11 mouse cellular contexts compared by ENCODE assay signal in the genomic region with DNA sequence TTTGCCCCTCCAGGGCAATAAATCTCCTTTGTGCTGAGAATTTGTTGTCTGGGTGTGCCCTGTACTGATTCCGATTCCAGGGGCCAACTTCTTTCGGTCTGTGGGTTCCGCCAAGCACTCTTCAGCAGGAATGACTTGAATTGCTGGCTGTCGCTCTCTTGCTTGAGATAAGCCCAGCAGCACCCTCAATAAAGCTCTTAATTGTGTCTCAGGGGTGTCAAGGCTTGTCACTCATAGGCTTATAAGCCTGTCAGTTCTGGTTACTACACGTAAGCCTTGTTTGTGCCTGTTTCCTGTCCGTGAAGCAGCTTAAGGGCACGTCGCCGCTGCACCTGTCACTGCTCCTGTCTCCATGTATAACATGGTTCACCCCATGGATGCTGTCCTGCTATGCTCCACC. TPM values are rescaled to one million over a fixed set of nuclear protein-coding genes. Genes with fewer than 3 reads are reported as not detected.
A peak's percentile ranks its signal among the peaks of the same experiment; 100 is the strongest.
DNase-seq lines count a peak whose midpoint lies in the region; ATAC-seq and TF ChIP-seq lines count a peak whose summit lies in the region.
"Had no signal": no experiment of that assay in that cellular context is flagged by ENCODE, and none has a peak within 500 bp of the region (broad histone marks: within the 10 kb centered on the region; RNA-seq: fewer than 3 reads in every experiment).

No protein-coding gene starts in this region.

- no peaks in the 10 kb centered on the region for H3K27me3 ChIP-seq in heart, postnatal 0 days (ENCODE audit: control insufficient read depth, insufficient read depth, low read length)
- H3K27me3 ChIP-seq in lung, postnatal 0 days (replicated peaks; ENCODE audit: insufficient read depth, low read length) = no peaks in the 10 kb centered on the region
- H3K27me3 ChIP-seq in midbrain, embryonic 12.5 days = no peaks in the 10 kb centered on the region
- no peaks in the 10 kb centered on the region for H3K27me3 ChIP-seq in small intestine, adult 2 months (ENCODE audit: control insufficient read depth, insufficient read depth, low read length)

- TF ChIP-seq EP300 in heart, postnatal 0 days (IDR thresholded peaks at IDR 0.05; ENCODE audit: low read depth) = no peak
- peak; percentile 23; the same call in 1 of the 2 replicates for TF ChIP-seq EP300 in lung, postnatal 0 days (IDR thresholded peaks at IDR 0.05)

- TF ChIP-seq CTCF in heart, postnatal 0 days (IDR thresholded peaks at IDR 0.05; ENCODE audit: low read depth) = no peak
- no peak for TF ChIP-seq CTCF in lung, postnatal 0 days (IDR thresholded peaks at IDR 0.05)
- no peak for TF ChIP-seq CTCF in small intestine, adult 2 months (IDR thresholded peaks at IDR 0.05; ENCODE audit: extremely low read depth, insufficient read length, insufficient replicate concordance, low read depth, low read length)

- H3K9ac ChIP-seq in heart, postnatal 0 days (replicated peaks; ENCODE audit: low read depth, low read length) = no peak overlapping the region; the same call in 1 of the 2 replicates
- H3K9ac ChIP-seq in lung, postnatal 0 days (replicated peaks; ENCODE audit: low read depth) = no peak overlapping the region
- no peak overlapping the region for H3K9ac ChIP-seq in midbrain, embryonic 12.5 days (replicated peaks)

- intact Hi-C loops in heart, postnatal 25 days (cut with DNase I) = no loop called here

- WGBS in heart, postnatal 0 days = 40% methylated on average over 9 of the region's 9 CpGs
- WGBS in lung, postnatal 0 days = 46% methylated on average over 9 of the region's 9 CpGs
- 50% methylated on average over 9 of the region's 9 CpGs for WGBS in midbrain, embryonic 12.5 days
- 24% methylated on average over 9 of the region's 9 CpGs for WGBS in small intestine, adult 2 months

- no peak for DNase-seq in heart, postnatal 0 days (ENCODE audit: low spot score)
- DNase-seq in heart, postnatal 25 days (ENCODE audit: low spot score) = no peak
- no peak for DNase-seq in lung, postnatal 0 days (ENCODE audit: low spot score)
- DNase-seq in lung, postnatal 10 days = no peak
- no peak for DNase-seq in testis, postnatal 10 days (ENCODE audit: low spot score)
- DNase-seq: gastrocnemius, postnatal 36 days; kidney, adult 9 months; lung, postnatal 14 days had no signal

- no peak for ATAC-seq in heart, postnatal 0 days (ENCODE audit: insufficient read depth, low read depth)
- peak; percentile 43; the same call in 1 of the 2 replicates for ATAC-seq in lung, postnatal 0 days
- peak; percentile 82 for ATAC-seq in midbrain, embryonic 12.5 days (ENCODE audit: low FRiP score, low read depth)

- no peak for TF ChIP-seq POLR2A in small intestine, adult 2 months (IDR thresholded peaks at IDR 0.05; ENCODE audit: low read depth, low read length)

- no peaks in the 10 kb centered on the region for H3K4me1 ChIP-seq in heart, postnatal 0 days (ENCODE audit: control insufficient read depth, insufficient read depth)
- no peaks in the 10 kb centered on the region for H3K4me1 ChIP-seq in lung, postnatal 0 days (ENCODE audit: insufficient read depth, low read depth, low read length)
- H3K4me1 ChIP-seq in midbrain, embryonic 12.5 days = peaks cover 11% of the 10 kb centered on the region; the same call in 1 of the 2 replicates
- H3K4me1 ChIP-seq in small intestine, adult 2 months (ENCODE audit: control insufficient read depth, insufficient read depth, insufficient read length, low read length) = peaks cover 14% of the 10 kb centered on the region

- peak overlapping the region; percentile 7; the same call in 1 of the 2 replicates for H3K4me3 ChIP-seq in heart, postnatal 0 days (ENCODE audit: low read depth, low read length)
- H3K4me3 ChIP-seq in lung, postnatal 0 days (ENCODE audit: low read depth, low read length) = no peak overlapping the region
- no peak overlapping the region for H3K4me3 ChIP-seq in midbrain, embryonic 12.5 days
- H3K4me3 ChIP-seq in small intestine, adult 2 months (ENCODE audit: low read depth, low read length) = no peak overlapping the region

- no peaks in the 10 kb centered on the region for H3K9me3 ChIP-seq in heart, postnatal 0 days (replicated peaks; ENCODE audit: control insufficient read depth, low read length)
- H3K9me3 ChIP-seq in lung, postnatal 0 days (ENCODE audit: low read length) = no peaks in the 10 kb centered on the region
- no peaks in the 10 kb centered on the region for H3K9me3 ChIP-seq in midbrain, embryonic 12.5 days

- H3K27ac ChIP-seq in heart, postnatal 0 days (ENCODE audit: low read depth) = peak overlapping the region; percentile 36; the same call in 1 of the 2 replicates
- peak overlapping the region; percentile 11; the same call in 1 of the 2 replicates for H3K27ac ChIP-seq in lung, postnatal 0 days (ENCODE audit: low read length)
- 0 out of 2 replicates have a peak overlapping the region, but pooled peaks have one; percentile 47 for H3K27ac ChIP-seq in midbrain, embryonic 12.5 days (replicated peaks)
- 0 out of 2 replicates have a peak overlapping the region, but pooled peaks have one; percentile 15 for H3K27ac ChIP-seq in small intestine, adult 2 months (ENCODE audit: insufficient read depth, low read depth, low read length)

- no peaks in the 10 kb centered on the region for H3K36me3 ChIP-seq in heart, postnatal 0 days (replicated peaks; ENCODE audit: control insufficient read depth, insufficient read depth, low read length)
- no peaks in the 10 kb centered on the region for H3K36me3 ChIP-seq in lung, postnatal 0 days (ENCODE audit: insufficient read depth, low read length)
- H3K36me3 ChIP-seq in midbrain, embryonic 12.5 days = no peaks in the 10 kb centered on the region
- no peaks in the 10 kb centered on the region for H3K36me3 ChIP-seq in small intestine, adult 2 months (ENCODE audit: control insufficient read depth, insufficient read depth, low read length)

- H3K4me2 ChIP-seq in heart, postnatal 0 days (ENCODE audit: low read depth, low read length) = peak overlapping the region; percentile 43
- peak overlapping the region; percentile 19; the same call in 1 of the 2 replicates for H3K4me2 ChIP-seq in lung, postnatal 0 days (replicated peaks; ENCODE audit: low read depth, low read length)
- H3K4me2 ChIP-seq in midbrain, embryonic 12.5 days (replicated peaks) = peak overlapping the region; percentile 21

RNA-seq across cellular contexts. Expression of a gene that starts 5.1 kb away (rescaled TPM):
- total RNA-seq in heart, postnatal 0 days (2014; rRNA removed; ENCODE audit: low replicate concordance) = 110 and 114 TPM in 2 replicates
- 45.7 and 51.9 TPM in 2 replicates for polyA plus RNA-seq in heart, postnatal 0 days (2015; fragmentation: Nextera tagmentation; extraction: Ambion mirVana)
- 10 to 100 TPM; 23.8 to 27.7 TPM for total RNA-seq in heart, postnatal 25 days (2021)
- 21.3 and 35.3 TPM in 2 replicates for polyA plus RNA-seq in lung, postnatal 0 days (2015; fragmentation: Nextera tagmentation; extraction: Ambion mirVana)
- 1.8 and 2.8 TPM in 2 replicates for polyA plus RNA-seq in midbrain, embryonic 12.5 days (2016; fragmentation: Nextera tagmentation; extraction: Ambion mirVana)
- polyA plus RNA-seq in small intestine, adult 2 months (2012; rRNA removed) = 1.2 and 1.7 TPM in 2 replicates
- total RNA-seq: neutrophil, adult 5-6 weeks had no signal

RNA-seq across cellular contexts. Expression of a gene that starts 26.7 kb away (rescaled TPM):
- 7.9 and 15.1 TPM in 2 replicates for total RNA-seq in heart, postnatal 0 days (2014; rRNA removed; ENCODE audit: low replicate concordance)
- 11.3 and 12.2 TPM in 2 replicates for polyA plus RNA-seq in heart, postnatal 0 days (2015; fragmentation: Nextera tagmentation; extraction: Ambion mirVana)
- 1 to 10 TPM; 8.1 to 9.1 TPM for total RNA-seq in heart, postnatal 25 days (2021)
- 4.4 and 4.8 TPM in 2 replicates for polyA plus RNA-seq in lung, postnatal 0 days (2015; fragmentation: Nextera tagmentation; extraction: Ambion mirVana)
- polyA plus RNA-seq in midbrain, embryonic 12.5 days (2016; fragmentation: Nextera tagmentation; extraction: Ambion mirVana) = 1.9 and 2.7 TPM in 2 replicates
- polyA plus RNA-seq in small intestine, adult 2 months (2012; rRNA removed) = 0.88 and 7.7 TPM in 2 replicates
